Mouse (Mus musculus): Measurements from ENCODE around the gene Ralgps2. TPM values are rescaled to one million over a fixed set of nuclear protein-coding genes. Genes with fewer than 3 reads are reported as not detected.

Gene Ralgps2
- polyA plus RNA-seq (2012; rRNA removed): 123 and 132 TPM in 2 replicates

- Histone ChIP-seq H3K4me1 (ENCODE audit: control insufficient read depth, insufficient read depth, low read length) (peaks cover 2% of the 10 kb centered on the region), H3K27ac (ENCODE audit: control insufficient read depth, insufficient read depth, low read depth, low read length) (peak within 1 kb of the TSS; percentile 95), H3K4me3 (ENCODE audit: control insufficient read depth, low read depth, low read length) (peak within 1 kb of the TSS; percentile 98), H3K36me3 (ENCODE audit: control insufficient read depth, insufficient read depth, low read length) (no peaks in the 10 kb centered on the region), H3K27me3 (ENCODE audit: control insufficient read depth, insufficient read depth, low read length) (no peaks in the 10 kb centered on the region)
- no peak for TF ChIP-seq CTCF (IDR thresholded peaks at IDR 0.05; ENCODE audit: control insufficient read depth, insufficient read depth, insufficient replicate concordance, low read depth, low read length)
- peak; percentile 59; the same call in 1 of the 2 replicates for TF ChIP-seq POLR2A (IDR thresholded peaks at IDR 0.05; ENCODE audit: control insufficient read depth, low read depth, low read length)
These were observed at the start of gene Ralgps2 for GRCm38 (mm10) chr1:156939251-156940141. Gene Ralgps2 (minus strand): TSS chr1:156939626.

- no peak for TF ChIP-seq CTCF (IDR thresholded peaks at IDR 0.05; ENCODE audit: control insufficient read depth, insufficient read depth, insufficient replicate concordance, low read depth, low read length)
- no peak for TF ChIP-seq POLR2A (IDR thresholded peaks at IDR 0.05; ENCODE audit: control insufficient read depth, low read depth, low read length)
- H3K27ac ChIP-seq (ENCODE audit: control insufficient read depth, insufficient read depth, low read depth, low read length): no peak overlapping the region
- no peak overlapping the region for H3K4me3 ChIP-seq (ENCODE audit: control insufficient read depth, low read depth, low read length)
- no peaks in the 10 kb centered on the region for H3K27me3 ChIP-seq (ENCODE audit: control insufficient read depth, insufficient read depth, low read length)
- no peaks in the 10 kb centered on the region for H3K36me3 ChIP-seq (ENCODE audit: control insufficient read depth, insufficient read depth, low read length)
- H3K4me1 ChIP-seq (ENCODE audit: control insufficient read depth, insufficient read depth, low read length): no peaks in the 10 kb centered on the region; the same call in 1 of the 2 replicates
These were observed 48.1 kb upstream of the Ralgps2 start for GRCm38 (mm10) chr1:156987576-156987975.

- Histone ChIP-seq H3K4me3 (ENCODE audit: control insufficient read depth, low read depth, low read length) (no peak overlapping the region), H3K4me1 (ENCODE audit: control insufficient read depth, insufficient read depth, low read length) (no peaks in the 10 kb centered on the region; the same call in 1 of the 2 replicates), H3K27me3 (ENCODE audit: control insufficient read depth, insufficient read depth, low read length) (no peaks in the 10 kb centered on the region), H3K27ac (ENCODE audit: control insufficient read depth, insufficient read depth, low read depth, low read length) (no peak overlapping the region; the same call in 1 of the 2 replicates), H3K36me3 (ENCODE audit: control insufficient read depth, insufficient read depth, low read length) (no peaks in the 10 kb centered on the region)
- TF ChIP-seq CTCF (IDR thresholded peaks at IDR 0.05; ENCODE audit: control insufficient read depth, insufficient read depth, insufficient replicate concordance, low read depth, low read length): no peak
- no peak for TF ChIP-seq POLR2A (IDR thresholded peaks at IDR 0.05; ENCODE audit: control insufficient read depth, low read depth, low read length)
These were observed 47.4 kb upstream of the Ralgps2 start for GRCm38 (mm10) chr1:156986641-156987345.

- Histone ChIP-seq H3K36me3 (ENCODE audit: control insufficient read depth, insufficient read depth, low read length) (no peaks in the 10 kb centered on the region), H3K4me3 (ENCODE audit: control insufficient read depth, low read depth, low read length) (no peak overlapping the region), H3K4me1 (ENCODE audit: control insufficient read depth, insufficient read depth, low read length) (no peaks in the 10 kb centered on the region; the same call in 1 of the 2 replicates), H3K27ac (ENCODE audit: control insufficient read depth, insufficient read depth, low read depth, low read length) (no peak overlapping the region; the same call in 1 of the 2 replicates), H3K27me3 (ENCODE audit: control insufficient read depth, insufficient read depth, low read length) (no peaks in the 10 kb centered on the region)
- TF ChIP-seq CTCF (IDR thresholded peaks at IDR 0.05; ENCODE audit: control insufficient read depth, insufficient read depth, insufficient replicate concordance, low read depth, low read length): no peak
- TF ChIP-seq POLR2A (IDR thresholded peaks at IDR 0.05; ENCODE audit: control insufficient read depth, low read depth, low read length): no peak
These were observed 46.5 kb upstream of the Ralgps2 start for GRCm38 (mm10) chr1:156985657-156986640.

GRCm38 (mm10) chr1:156983009-156983870 lies 43.8 kb upstream of the Ralgps2 start:
- TF ChIP-seq CTCF (IDR thresholded peaks at IDR 0.05; ENCODE audit: control insufficient read depth, insufficient read depth, insufficient replicate concordance, low read depth, low read length) (no peak), POLR2A (IDR thresholded peaks at IDR 0.05; ENCODE audit: control insufficient read depth, low read depth, low read length) (no peak)
- no peaks in the 10 kb centered on the region for H3K27me3 ChIP-seq (ENCODE audit: control insufficient read depth, insufficient read depth, low read length)
- no peaks in the 10 kb centered on the region; the same call in 1 of the 2 replicates for H3K4me1 ChIP-seq (ENCODE audit: control insufficient read depth, insufficient read depth, low read length)
- H3K36me3 ChIP-seq (ENCODE audit: control insufficient read depth, insufficient read depth, low read length): no peaks in the 10 kb centered on the region
- H3K4me3 ChIP-seq (ENCODE audit: control insufficient read depth, low read depth, low read length): no peak overlapping the region
- H3K27ac ChIP-seq (ENCODE audit: control insufficient read depth, insufficient read depth, low read depth, low read length): no peak overlapping the region

- Histone ChIP-seq H3K27ac (ENCODE audit: control insufficient read depth, insufficient read depth, low read depth, low read length) (no peak overlapping the region), H3K27me3 (ENCODE audit: control insufficient read depth, insufficient read depth, low read length) (no peaks in the 10 kb centered on the region), H3K36me3 (ENCODE audit: control insufficient read depth, insufficient read depth, low read length) (no peaks in the 10 kb centered on the region), H3K4me3 (ENCODE audit: control insufficient read depth, low read depth, low read length) (no peak overlapping the region), H3K4me1 (ENCODE audit: control insufficient read depth, insufficient read depth, low read length) (no peaks in the 10 kb centered on the region; the same call in 1 of the 2 replicates)
- no peak for TF ChIP-seq POLR2A (IDR thresholded peaks at IDR 0.05; ENCODE audit: control insufficient read depth, low read depth, low read length)
- TF ChIP-seq CTCF (IDR thresholded peaks at IDR 0.05; ENCODE audit: control insufficient read depth, insufficient read depth, insufficient replicate concordance, low read depth, low read length): no peak
These were observed 42.5 kb upstream of the Ralgps2 start for GRCm38 (mm10) chr1:156981975-156982374.
